Comparison of ENCODE assay signal across 8 mouse cellular contexts in genomic region chr19:6909021-6909420, GRCm38 (mm10). TPM values are rescaled to one million over a fixed set of nuclear protein-coding genes. Genes with fewer than 3 reads are reported as not detected.
DNase-seq lines count a peak whose midpoint lies in the region; ATAC-seq and TF ChIP-seq lines count a peak whose summit lies in the region.

No protein-coding gene starts in this region.

- peak overlapping the region; percentile 82 for H3K4me2 ChIP-seq in embryonic facial prominence, embryonic 11.5 days (ENCODE audit: low read depth, low read length)
- peak overlapping the region; percentile 58 for H3K4me2 ChIP-seq in intestine, embryonic 16.5 days (ENCODE audit: low read depth, low read length)
- peak overlapping the region; percentile 90 for H3K4me2 ChIP-seq in neural tube, embryonic 13.5 days

- H3K4me1 ChIP-seq in liver, adult 2 months (ENCODE audit: control insufficient read depth, insufficient read depth, low read length) = peaks cover 23% of the 10 kb centered on the region
- H3K4me1 ChIP-seq in embryonic facial prominence, embryonic 11.5 days (ENCODE audit: control insufficient read depth, insufficient read depth, low read length) = peaks cover 5% of the 10 kb centered on the region
- H3K4me1 ChIP-seq in intestine, embryonic 16.5 days (ENCODE audit: control insufficient read depth, insufficient read depth, low read length) = peaks cover 17% of the 10 kb centered on the region
- peaks cover 37% of the 10 kb centered on the region for H3K4me1 ChIP-seq in neural tube, embryonic 13.5 days (replicated peaks)

- peaks cover 3% of the 10 kb centered on the region; the same call in 1 of the 2 replicates for H3K79me2 ChIP-seq in liver, adult 2 months (ENCODE audit: control insufficient read depth, insufficient read depth, low read length)

- peak overlapping the region; percentile 74 for H3K9ac ChIP-seq in liver, adult 2 months (ENCODE audit: low read depth, low read length)
- H3K9ac ChIP-seq in embryonic facial prominence, embryonic 11.5 days (replicated peaks; ENCODE audit: low read length) = peak overlapping the region; percentile 68
- peak overlapping the region; percentile 77 for H3K9ac ChIP-seq in intestine, embryonic 16.5 days (ENCODE audit: low read depth, low read length)
- H3K9ac ChIP-seq in neural tube, embryonic 13.5 days = peak overlapping the region; percentile 86

- H3K27me3 ChIP-seq in liver, adult 2 months (ENCODE audit: control insufficient read depth, insufficient read depth, low read length) = no peaks in the 10 kb centered on the region
- H3K27me3 ChIP-seq in embryonic facial prominence, embryonic 11.5 days (ENCODE audit: control insufficient read depth, insufficient read depth, low read length) = no peaks in the 10 kb centered on the region
- H3K27me3 ChIP-seq in intestine, embryonic 16.5 days (replicated peaks; ENCODE audit: control insufficient read depth, insufficient read depth, low read length) = no peaks in the 10 kb centered on the region
- no peaks in the 10 kb centered on the region for H3K27me3 ChIP-seq in neural tube, embryonic 13.5 days

- ATAC-seq in embryonic facial prominence, embryonic 11.5 days (replicated peaks; ENCODE audit: insufficient number of reproducible peaks, low FRiP score, low TSS enrichment, low read depth) = no peak
- ATAC-seq in intestine, embryonic 16.5 days = no peak; the same call in 1 of the 2 replicates
- ATAC-seq in neural tube, embryonic 13.5 days (ENCODE audit: low read depth) = no peak
- no peak for ATAC-seq in monocyte, adult 5-6 weeks (replicated peaks; ENCODE audit: insufficient number of reproducible peaks, low FRiP score, low TSS enrichment, poor library complexity, severe bottlenecking)

- H3K36me3 ChIP-seq in liver, adult 2 months (ENCODE audit: control insufficient read depth, insufficient read depth, low read length) = peaks cover 17% of the 10 kb centered on the region; the same call in 1 of the 2 replicates
- peaks cover 15% of the 10 kb centered on the region for H3K36me3 ChIP-seq in embryonic facial prominence, embryonic 11.5 days (replicated peaks; ENCODE audit: control insufficient read depth, insufficient read depth, low read depth, low read length)
- H3K36me3 ChIP-seq in intestine, embryonic 16.5 days (ENCODE audit: control insufficient read depth, insufficient read depth, low read length) = peaks cover 26% of the 10 kb centered on the region
- peaks cover 64% of the 10 kb centered on the region for H3K36me3 ChIP-seq in neural tube, embryonic 13.5 days

- H3K27ac ChIP-seq in liver, adult 2 months (replicated peaks; ENCODE audit: insufficient read depth, low read depth, low read length) = peak overlapping the region; percentile 83
- H3K27ac ChIP-seq in embryonic facial prominence, embryonic 11.5 days (replicated peaks; ENCODE audit: low read depth, low read length) = peak overlapping the region; percentile 96
- H3K27ac ChIP-seq in intestine, embryonic 16.5 days (ENCODE audit: low read length) = peak overlapping the region; percentile 99
- H3K27ac ChIP-seq in neural tube, embryonic 13.5 days (replicated peaks) = peak overlapping the region; percentile 98

- WGBS in liver, adult 2 months = 2% methylated on average over 11 of the region's 11 CpGs
- 7% methylated on average over 11 of the region's 11 CpGs for WGBS in embryonic facial prominence, embryonic 11.5 days
- WGBS in intestine, embryonic 16.5 days = 4% methylated on average over 11 of the region's 11 CpGs
- WGBS in neural tube, embryonic 13.5 days = 13% methylated on average over 11 of the region's 11 CpGs

- no peaks in the 10 kb centered on the region for H3K9me3 ChIP-seq in embryonic facial prominence, embryonic 11.5 days (replicated peaks; ENCODE audit: control insufficient read depth, low read length)
- no peaks in the 10 kb centered on the region for H3K9me3 ChIP-seq in intestine, embryonic 16.5 days (ENCODE audit: control insufficient read depth, low read length)
- no peaks in the 10 kb centered on the region for H3K9me3 ChIP-seq in neural tube, embryonic 13.5 days

- TF ChIP-seq POLR2A in liver, adult 2 months (IDR thresholded peaks at IDR 0.05; ENCODE audit: extremely low read depth, insufficient read depth, low read length) = no peak

- TF ChIP-seq CTCF in liver, adult 2 months (IDR thresholded peaks at IDR 0.05; ENCODE audit: low read depth, low read length) = no peak

- no peak for DNase-seq in liver, adult 2 months (ENCODE audit: extremely low read depth, low read depth, low spot score)
- DNase-seq in liver = no peak
- DNase-seq in embryonic facial prominence, embryonic 11.5 days (ENCODE audit: low spot score) = no peak
- DNase-seq in urinary bladder, postnatal 4 days (ENCODE audit: low spot score in 2 of 2) = no peak
- no peak for DNase-seq in left cerebral cortex, adult 18-20 months (ENCODE audit: low spot score in 2 of 2)

- peak overlapping the region; percentile 86 for H3K4me3 ChIP-seq in liver, adult 2 months (ENCODE audit: insufficient read depth, low read depth, low read length)
- H3K4me3 ChIP-seq in embryonic facial prominence, embryonic 11.5 days (ENCODE audit: low read depth, low read length) = peak overlapping the region; percentile 61
- peak overlapping the region; percentile 60 for H3K4me3 ChIP-seq in intestine, embryonic 16.5 days (ENCODE audit: low read length)
- H3K4me3 ChIP-seq in neural tube, embryonic 13.5 days = peak overlapping the region; percentile 68

RNA-seq across cellular contexts. Expression of gene Trmt112, which starts 0.5 kb away (rescaled TPM):
- 30.7 and 43.6 TPM in 2 replicates for total RNA-seq in liver, adult 2 months (2014; rRNA removed)
- polyA plus RNA-seq in liver, adult 2 months (2012; rRNA removed) = 89.7 and 101 TPM in 2 replicates
- polyA plus RNA-seq in embryonic facial prominence, embryonic 11.5 days (2014; fragmentation: Nextera tagmentation; extraction: Ambion mirVana) = 159 and 166 TPM in 2 replicates
- 97.6 and 111 TPM in 2 replicates for polyA plus RNA-seq in intestine, embryonic 16.5 days (2015; fragmentation: Nextera tagmentation; extraction: Ambion mirVana)
- polyA plus RNA-seq in neural tube, embryonic 13.5 days (2015; fragmentation: Nextera tagmentation; extraction: Ambion mirVana) = 117 and 159 TPM in 2 replicates
- 10 to 100 TPM; 46.2 to 46.4 TPM for total RNA-seq in left cerebral cortex, adult 18-20 months (2021)
- total RNA-seq in monocyte, adult 5-6 weeks (2017) = 84.5 to 135 TPM (median 85.6 TPM) in 3 replicates

RNA-seq across cellular contexts. Expression of gene Prdx5, which starts 0.9 kb away (rescaled TPM):
- 403 and 615 TPM in 2 replicates for total RNA-seq in liver, adult 2 months (2014; rRNA removed)
- 364 and 379 TPM in 2 replicates for polyA plus RNA-seq in liver, adult 2 months (2012; rRNA removed)
- polyA plus RNA-seq in embryonic facial prominence, embryonic 11.5 days (2014; fragmentation: Nextera tagmentation; extraction: Ambion mirVana) = 110 and 128 TPM in 2 replicates
- 234 and 241 TPM in 2 replicates for polyA plus RNA-seq in intestine, embryonic 16.5 days (2015; fragmentation: Nextera tagmentation; extraction: Ambion mirVana)
- polyA plus RNA-seq in neural tube, embryonic 13.5 days (2015; fragmentation: Nextera tagmentation; extraction: Ambion mirVana) = 294 and 302 TPM in 2 replicates
- total RNA-seq in left cerebral cortex, adult 18-20 months (2021) = 100 to 1,000 TPM; 367 to 381 TPM
- total RNA-seq in monocyte, adult 5-6 weeks (2017) = 520 to 936 TPM (median 803 TPM) in 3 replicates

RNA-seq across cellular contexts. Expression of gene Esrra, which starts 12.6 kb away (rescaled TPM):
- total RNA-seq in liver, adult 2 months (2014; rRNA removed) = 25.9 and 27.7 TPM in 2 replicates
- polyA plus RNA-seq in liver, adult 2 months (2012; rRNA removed) = 36.6 and 40.6 TPM in 2 replicates
- 2.7 and 3.3 TPM in 2 replicates for polyA plus RNA-seq in embryonic facial prominence, embryonic 11.5 days (2014; fragmentation: Nextera tagmentation; extraction: Ambion mirVana)
- polyA plus RNA-seq in intestine, embryonic 16.5 days (2015; fragmentation: Nextera tagmentation; extraction: Ambion mirVana) = 41.7 and 47.7 TPM in 2 replicates
- 15.5 and 16.9 TPM in 2 replicates for polyA plus RNA-seq in neural tube, embryonic 13.5 days (2015; fragmentation: Nextera tagmentation; extraction: Ambion mirVana)
- total RNA-seq in left cerebral cortex, adult 18-20 months (2021) = 10 to 100 TPM; 69.5 to 72.2 TPM
- total RNA-seq in monocyte, adult 5-6 weeks (2017) = 39.1 to 50.2 TPM (median 46.8 TPM) in 3 replicates

RNA-seq across cellular contexts. Expression of gene Catsperz, which starts 16.2 kb away (rescaled TPM):
- not detected in 2 replicates for total RNA-seq in liver, adult 2 months (2014; rRNA removed)
- not detected in 2 replicates for polyA plus RNA-seq in liver, adult 2 months (2012; rRNA removed)
- polyA plus RNA-seq in embryonic facial prominence, embryonic 11.5 days (2014; fragmentation: Nextera tagmentation; extraction: Ambion mirVana) = 1.0 and 1.9 TPM in 2 replicates
- 0.73 and 1.4 TPM in 2 replicates for polyA plus RNA-seq in intestine, embryonic 16.5 days (2015; fragmentation: Nextera tagmentation; extraction: Ambion mirVana)
- polyA plus RNA-seq in neural tube, embryonic 13.5 days (2015; fragmentation: Nextera tagmentation; extraction: Ambion mirVana) = 3.0 and 7.9 TPM in 2 replicates
- 10 to 100 TPM; 16.9 to 22.5 TPM for total RNA-seq in left cerebral cortex, adult 18-20 months (2021)
- not detected in 3 replicates for total RNA-seq in monocyte, adult 5-6 weeks (2017)

RNA-seq across cellular contexts. Expression of gene Kcnk4, which starts 25.3 kb away (rescaled TPM):
- 0.07 TPM in 1 of 2 replicates, not detected in the other for total RNA-seq in liver, adult 2 months (2014; rRNA removed)
- 0.05 TPM in 1 of 2 replicates, not detected in the other for polyA plus RNA-seq in liver, adult 2 months (2012; rRNA removed)
- 0.26 and 0.32 TPM in 2 replicates for polyA plus RNA-seq in embryonic facial prominence, embryonic 11.5 days (2014; fragmentation: Nextera tagmentation; extraction: Ambion mirVana)
- polyA plus RNA-seq in intestine, embryonic 16.5 days (2015; fragmentation: Nextera tagmentation; extraction: Ambion mirVana) = 0.45 and 0.48 TPM in 2 replicates
- 3.4 and 5.2 TPM in 2 replicates for polyA plus RNA-seq in neural tube, embryonic 13.5 days (2015; fragmentation: Nextera tagmentation; extraction: Ambion mirVana)
- total RNA-seq in left cerebral cortex, adult 18-20 months (2021) = 10 to 100 TPM; 29.2 to 37.4 TPM
- total RNA-seq in monocyte, adult 5-6 weeks (2017) = not detected in 3 replicates
